Mouse (Mus musculus) liver, postnatal 0 days (tissue): ENCODE measurements around the gene Hnrnpll. TPM values are rescaled to one million over a fixed set of nuclear protein-coding genes. Genes with fewer than 3 reads are reported as not detected.
"Not testable (repeated sequence)": the region's sequence is repeated elsewhere in the genome, so short reads cannot be mapped to it uniquely, and the experiment has no call there.

Experiments used
- ATAC-seq: fragments of 200-750 bp; cut with Nextera tagmentation; 2 replicates; pipeline ENCODE4 v1.8.0; 2017; ENCODE audit warnings: mild to moderate bottlenecking, moderate library complexity
- DNase-seq: peaks from one replicate; pipeline ENCODE4 v3.0.0-alpha.2; 2016
- H3K27ac ChIP-seq: fragments of 300-500 bp; sonication (generic); 2 replicates; pipeline ENCODE4 v1.5.1; 2014; ENCODE audit warnings: antibody characterized with exemption, moderate library complexity, mild to moderate bottlenecking, low read depth
- H3K27me3 ChIP-seq: fragments of 300-500 bp; sonication (generic); 2 replicates; pipeline ENCODE4 v1.6.1; 2014; ENCODE audit warnings: low read length, control low read depth, mixed read lengths; ENCODE audit not compliant: insufficient read depth
- H3K36me3 ChIP-seq: fragments of 300-500 bp; sonication (generic); replicated peaks from 2 replicates; pipeline ENCODE4 v1.6.1; 2014; ENCODE audit warnings: mild to moderate bottlenecking, control low read depth, low read length, moderate library complexity, mixed read lengths; ENCODE audit not compliant: insufficient read depth
- H3K4me1 ChIP-seq: fragments of 300-500 bp; sonication (generic); 2 replicates; pipeline ENCODE4 v1.6.1; 2014; ENCODE audit warnings: antibody characterized with exemption, mild to moderate bottlenecking, control low read depth; ENCODE audit not compliant: insufficient read depth
- H3K4me2 ChIP-seq: fragments of 300-500 bp; sonication (generic); 2 replicates; pipeline ENCODE4 v1.6.1; 2014; ENCODE audit warnings: low read depth, mild to moderate bottlenecking, low read length, moderate library complexity, mixed read lengths
- H3K4me3 ChIP-seq: fragments of 300-500 bp; sonication (generic); 2 replicates; pipeline ENCODE4 v1.5.1; 2014; ENCODE audit warnings: low read depth, low read length
- H3K9ac ChIP-seq: fragments of 300-500 bp; sonication (generic); replicated peaks from 2 replicates; pipeline ENCODE4 v1.6.1; 2014; ENCODE audit warnings: mild to moderate bottlenecking, moderate library complexity
- H3K9me3 ChIP-seq: fragments of 300-500 bp; sonication (generic); 2 replicates; pipeline ENCODE4 v1.6.1; 2016; ENCODE audit warnings: mild to moderate bottlenecking, control low read depth, low read length, mixed read lengths
- CTCF ChIP-seq: sonication (generic); IDR thresholded peaks from 2 replicates; pipeline ENCODE4 v1.5.1; 2016; ENCODE audit warnings: antibody characterized with exemption, low read depth
- EP300 ChIP-seq: IDR thresholded peaks from 2 replicates; pipeline ENCODE4 v1.6.1; 2016; ENCODE audit warnings: antibody characterized with exemption, low read depth, mild to moderate bottlenecking
- WGBS: fragments of 180-500 bp; shearing (Covaris S2); extraction: QIAGEN DNeasy Blood & Tissue Kit; methylation state at CpG from one replicate; pipeline ENCODE4 v1.1.7; 2014; ENCODE audit not compliant: insufficient replicate concordance; 5-methylcytosine and 5-hydroxymethylcytosine counted together
- polyA plus RNA-seq: library from polyadenylated mRNA; unstranded; fragments of >200 nt; fragmentation: Nextera tagmentation; extraction: Ambion mirVana; gene quantifications from 2 replicates; pipeline ENCODE4 v1.2.1, GENCODE M21; 2015

The Hnrnpll gene
- polyA plus RNA-seq, 1 experiment from 2014 or later: 13.4 TPM

- TF ChIP-seq EP300 (no peak), CTCF (no peak)
- Histone ChIP-seq H3K4me3 (peak overlapping the region; percentile 95), H3K9ac (peak overlapping the region; percentile 97), H3K4me2 (peak overlapping the region; percentile 81), H3K4me1 (peaks cover 19% of the 10 kb centered on the region; the same call in 1 of the 2 replicates), H3K36me3 (no peaks in the 10 kb centered on the region), H3K27me3 (no peaks in the 10 kb centered on the region), H3K9me3 (no peaks in the 10 kb centered on the region), H3K27ac (peak overlapping the region; percentile 99)
- ATAC-seq: no peak
- DNase-seq: peak; percentile 71
- WGBS: under 1% methylated on average over 67 of the region's 83 CpGs
These were observed 1.0 kb downstream of the Hnrnpll start for GRCm38 (mm10) chr17:80060828-80061782.

- peaks cover 19% of the 10 kb centered on the region; the same call in 1 of the 2 replicates for H3K4me1 ChIP-seq
- no peaks in the 10 kb centered on the region for H3K9me3 ChIP-seq
- peak overlapping the region; percentile 97 for H3K9ac ChIP-seq
- TF ChIP-seq CTCF: no peak
- TF ChIP-seq EP300: no peak
- H3K27me3 ChIP-seq: no peaks in the 10 kb centered on the region
- WGBS: 37% methylated on average over 5 of the region's 5 CpGs
- DNase-seq: no peak
- H3K4me2 ChIP-seq: peak overlapping the region; percentile 81
- peak overlapping the region; percentile 95 for H3K4me3 ChIP-seq
- no peak overlapping the region for H3K27ac ChIP-seq
- no peak for ATAC-seq
- H3K36me3 ChIP-seq: no peaks in the 10 kb centered on the region
These were observed 2.0 kb downstream of the Hnrnpll start for GRCm38 (mm10) chr17:80060151-80060550.

GRCm38 (mm10) chr17:80059731-80060130 is 2.4 kb downstream of the Hnrnpll start:
- H3K4me2 ChIP-seq: peak overlapping the region; percentile 81
- no peaks in the 10 kb centered on the region for H3K36me3 ChIP-seq
- peak overlapping the region; percentile 95 for H3K4me3 ChIP-seq
- H3K4me1 ChIP-seq: peaks cover 19% of the 10 kb centered on the region; the same call in 1 of the 2 replicates
- H3K9me3 ChIP-seq: no peaks in the 10 kb centered on the region
- TF ChIP-seq EP300 (no peak), CTCF (no peak)
- no peak for DNase-seq
- H3K9ac ChIP-seq: no peak overlapping the region; the same call in 1 of the 2 replicates
- 27% methylated on average over 1 of the region's 1 CpGs for WGBS
- no peak overlapping the region for H3K27ac ChIP-seq
- H3K27me3 ChIP-seq: no peaks in the 10 kb centered on the region
- ATAC-seq: no peak

GRCm38 (mm10) chr17:80058501-80058900 is 3.6 kb downstream of the Hnrnpll start:
- Histone ChIP-seq H3K27ac (no peak overlapping the region), H3K4me1 (peaks cover 11% of the 10 kb centered on the region; the same call in 1 of the 2 replicates), H3K4me3 (no peak overlapping the region), H3K27me3 (no peaks in the 10 kb centered on the region), H3K9ac (no peak overlapping the region), H3K4me2 (peak overlapping the region; percentile 9; the same call in 1 of the 2 replicates), H3K36me3 (0 out of 2 replicates have a peak, but pooled peaks cover 3% of the 10 kb centered on the region), H3K9me3 (no peaks in the 10 kb centered on the region)
- TF ChIP-seq CTCF (no peak), EP300 (no peak)
- no peak for DNase-seq
- no peak for ATAC-seq
- 52% methylated on average over 1 of the region's 1 CpGs for WGBS

GRCm38 (mm10) chr17:80053931-80054734 is 8.0 kb downstream of the Hnrnpll start:
- Histone ChIP-seq H3K27ac (no peak overlapping the region), H3K9ac (no peak overlapping the region), H3K36me3 (peaks cover 30% of the 10 kb centered on the region), H3K4me2 (no peak overlapping the region), H3K9me3 (no peaks in the 10 kb centered on the region), H3K4me3 (no peak overlapping the region), H3K4me1 (0 out of 2 replicates have a peak, but pooled peaks cover 2% of the 10 kb centered on the region), H3K27me3 (no peaks in the 10 kb centered on the region)
- ATAC-seq (no peak), DNase-seq (no peak)
- 89% methylated on average over 27 of the region's 27 CpGs for WGBS
- TF ChIP-seq EP300 (no peak), CTCF (no peak)

GRCm38 (mm10) chr17:80051682-80052081 is 10.5 kb downstream of the Hnrnpll start:
- WGBS: 64% methylated on average over 1 of the region's 1 CpGs
- ATAC-seq (peak; percentile 51; the same call in 1 of the 2 replicates), DNase-seq (no peak)
- Histone ChIP-seq H3K4me3 (no peak overlapping the region), H3K9ac (no peak overlapping the region), H3K4me2 (no peak overlapping the region), H3K27me3 (no peaks in the 10 kb centered on the region), H3K36me3 (peaks cover 48% of the 10 kb centered on the region), H3K27ac (no peak overlapping the region), H3K9me3 (no peaks in the 10 kb centered on the region), H3K4me1 (no peaks in the 10 kb centered on the region)
- no peak for TF ChIP-seq EP300
- TF ChIP-seq CTCF: no peak

- H3K27me3 ChIP-seq, H3K27ac ChIP-seq, ATAC-seq, H3K4me2 ChIP-seq, H3K9ac ChIP-seq, DNase-seq, H3K4me3 ChIP-seq, H3K9me3 ChIP-seq, H3K4me1 ChIP-seq: not testable (repeated sequence)
- H3K36me3 ChIP-seq: peaks cover 54% of the 10 kb centered on the region
These were observed 12.8 kb downstream of the Hnrnpll start for GRCm38 (mm10) chr17:80049300-80049699.
